Mouse (Mus musculus) small intestine, adult 2 months (tissue): ENCODE data around the gene Gm9732.
"Not testable (repeated sequence)": the region's sequence is repeated elsewhere in the genome, so short reads cannot be mapped to it uniquely, and the experiment has no call there.

Experiments
- CTCF ChIP-seq: fragments of 200-500 bp; IDR thresholded peaks from 2 replicates; pipeline ENCODE4 v1.5.1; 2012; ENCODE audit warnings: low read depth, mild to moderate bottlenecking, control low read depth, inconsistent platforms, low read length, moderate library complexity, mixed read lengths; ENCODE audit not compliant: insufficient replicate concordance, insufficient read length; ENCODE audit errors: extremely low read depth
- POLR2A ChIP-seq: fragments of 200-500 bp; IDR thresholded peaks from 2 replicates; pipeline ENCODE4 v1.6.1; 2012; ENCODE audit warnings: low read depth, mild to moderate bottlenecking, control low read depth, inconsistent platforms, low read length, moderate library complexity

GRCm38 (mm10) chr14:43275752-43276151 is 916 bp downstream of the Gm9732 start:
- TF ChIP-seq CTCF, POLR2A: not testable (repeated sequence)
